9 mouse cellular contexts compared by ENCODE assay signal in the genomic region with DNA sequence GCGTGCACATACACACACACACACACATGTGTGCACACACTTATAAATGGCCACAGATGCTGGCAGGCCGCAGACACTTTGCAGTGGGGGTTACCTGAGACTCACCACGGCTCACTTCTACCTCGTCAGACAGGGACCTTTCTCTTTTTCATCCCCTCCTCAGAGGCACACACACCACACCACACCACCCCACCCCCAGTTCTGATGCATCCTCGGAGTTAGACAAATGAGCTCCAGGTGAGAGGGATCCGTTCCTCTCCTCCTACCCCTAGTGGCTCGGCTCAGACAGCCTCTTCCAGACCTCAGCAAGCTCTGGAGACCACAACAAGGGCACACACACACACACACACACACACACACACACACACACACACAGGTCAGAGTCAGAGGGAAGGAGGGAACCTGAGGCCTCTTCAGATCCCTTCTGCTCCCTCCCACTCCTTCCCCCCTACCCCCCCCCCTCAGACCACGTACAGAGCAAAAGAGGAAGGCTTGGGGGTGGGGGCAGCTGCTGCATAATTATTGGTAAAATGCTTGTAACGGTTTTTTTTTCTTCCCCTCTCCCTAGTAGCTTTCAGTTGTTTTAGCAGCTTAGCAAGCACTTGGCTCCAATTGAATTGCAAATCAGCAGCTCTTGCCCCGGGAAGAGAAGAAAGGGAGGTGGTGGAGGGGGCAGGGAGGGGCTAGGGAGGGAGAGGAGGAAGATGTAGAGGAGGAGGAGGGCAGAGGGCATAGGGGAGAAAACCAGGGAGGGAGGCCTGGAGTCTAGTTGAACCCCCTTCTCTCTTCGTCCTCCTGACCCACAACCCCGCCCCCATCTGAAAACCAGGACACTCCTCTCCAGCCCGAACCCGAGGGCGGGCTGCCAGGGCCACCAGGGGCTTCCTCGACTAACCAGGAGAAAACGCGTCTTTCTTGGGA. TPM values are rescaled to one million over a fixed set of nuclear protein-coding genes. Genes with fewer than 3 reads are reported as not detected.
DNase-seq lines count a peak whose midpoint lies in the region; ATAC-seq lines count a peak whose summit lies in the region.
"Had no signal": no experiment of that assay in that cellular context is flagged by ENCODE, and none has a peak within 500 bp of the region (broad histone marks: within the 10 kb centered on the region; RNA-seq: fewer than 3 reads in every experiment).

No protein-coding gene starts in this region.

- WGBS in heart, embryonic 16.5 days, result 14% methylated on average over 17 of the region's 18 CpGs
- 7% methylated on average over 18 of the region's 18 CpGs for WGBS in hindbrain, embryonic 10.5 days

- no peak; the same call in 1 of the 2 replicates for ATAC-seq in heart, embryonic 16.5 days (replicated peaks; ENCODE audit: extremely low read depth, insufficient read depth, low FRiP score)
- ATAC-seq in megakaryocyte progenitor cell, adult 5-6 weeks (replicated peaks; ENCODE audit: poor library complexity), result peak; percentile 76

- no peak overlapping the region for H3K9ac ChIP-seq in heart, embryonic 16.5 days (ENCODE audit: low read length)

- no peaks in the 10 kb centered on the region for H3K36me3 ChIP-seq in heart, embryonic 16.5 days (ENCODE audit: control insufficient read depth, insufficient read depth)
- H3K36me3 ChIP-seq in hindbrain, embryonic 10.5 days, result no peaks in the 10 kb centered on the region

- DNase-seq in heart, adult 9 months (ENCODE audit: low spot score in 2 of 2), result no peak
- DNase-seq in cerebellum, adult 18-20 months, result peak; percentile 76
- peak; percentile 85 for DNase-seq in hindbrain, embryonic 10.5 days (ENCODE audit: low spot score)
- peak; percentile 27 for DNase-seq in yolk sac, embryonic 10.5 days (ENCODE audit: low spot score)
- no peak for DNase-seq in ovary, adult 18-20 months (ENCODE audit: low spot score)
- no peak for DNase-seq in adrenal gland, postnatal 4 days (ENCODE audit: low spot score in 2 of 2)

- H3K4me3 ChIP-seq in heart, embryonic 16.5 days (ENCODE audit: low read length), result 0 out of 2 replicates have a peak overlapping the region, but pooled peaks have one; percentile 1
- H3K4me3 ChIP-seq in hindbrain, embryonic 10.5 days, result peak overlapping the region; percentile 33

- peaks cover 5% of the 10 kb centered on the region for H3K4me1 ChIP-seq in heart, embryonic 16.5 days (ENCODE audit: control insufficient read depth, insufficient read depth, low read length)
- peaks cover 90% of the 10 kb centered on the region for H3K4me1 ChIP-seq in hindbrain, embryonic 10.5 days (replicated peaks)

- H3K27me3 ChIP-seq in heart, embryonic 16.5 days (ENCODE audit: control insufficient read depth, insufficient read depth, low read length), result peaks cover 62% of the 10 kb centered on the region
- H3K27me3 ChIP-seq in hindbrain, embryonic 10.5 days (ENCODE audit: insufficient read depth, poor library complexity, severe bottlenecking), result peaks cover 38% of the 10 kb centered on the region

- peak overlapping the region; percentile 30; the same call in 1 of the 2 replicates for H3K4me2 ChIP-seq in heart, embryonic 16.5 days (ENCODE audit: low read depth, low read length)

- peak overlapping the region; percentile 27; the same call in 1 of the 2 replicates for H3K27ac ChIP-seq in heart, embryonic 16.5 days (ENCODE audit: low read length)
- peak overlapping the region; percentile 91 for H3K27ac ChIP-seq in hindbrain, embryonic 10.5 days
- H3K27ac ChIP-seq: macrophage had no signal

- no peaks in the 10 kb centered on the region for H3K9me3 ChIP-seq in heart, embryonic 16.5 days (replicated peaks; ENCODE audit: control insufficient read depth, low read length)
- no peaks in the 10 kb centered on the region for H3K9me3 ChIP-seq in hindbrain, embryonic 10.5 days

RNA-seq across cellular contexts. Expression of gene Grm4, which starts 19.6 kb away (rescaled TPM):
- 0.25 and 0.30 TPM in 2 replicates for polyA plus RNA-seq in heart, embryonic 16.5 days (2015; fragmentation: Nextera tagmentation; extraction: Ambion mirVana)
- 2.2 and 4.2 TPM in 2 replicates for polyA plus RNA-seq in hindbrain, embryonic 10.5 days (2016; fragmentation: Nextera tagmentation; extraction: Ambion mirVana)
- total RNA-seq in megakaryocyte progenitor cell, adult 5-6 weeks (2015), result not detected in 2 replicates
- total RNA-seq in megakaryocyte progenitor cell, adult 5-6 weeks (2017), result not detected in 2 replicates
- 1 to 10 TPM; 1.5 to 6.2 TPM for total RNA-seq in adrenal gland, postnatal 4 days (2021)
- polyA plus RNA-seq: macrophage had no signal

RNA-seq across cellular contexts. Expression of gene Hmga1, which starts 54.7 kb away (rescaled TPM):
- 135 and 186 TPM in 2 replicates for polyA plus RNA-seq in heart, embryonic 16.5 days (2015; fragmentation: Nextera tagmentation; extraction: Ambion mirVana)
- polyA plus RNA-seq in hindbrain, embryonic 10.5 days (2016; fragmentation: Nextera tagmentation; extraction: Ambion mirVana), result 541 and 748 TPM in 2 replicates
- 405 and 414 TPM in 2 replicates for total RNA-seq in megakaryocyte progenitor cell, adult 5-6 weeks (2015)
- total RNA-seq in megakaryocyte progenitor cell, adult 5-6 weeks (2017), result 220 and 239 TPM in 2 replicates
- 10 to 100 TPM; 41.6 to 44.9 TPM for total RNA-seq in adrenal gland, postnatal 4 days (2021)

Comparison
In these comparisons a context has a peak if more than half of its experiments do, and no peak if none do; other contexts are left out.
1. DNase-seq: peak in cerebellum, adult 18-20 months (2 of 2), hindbrain, embryonic 10.5 days (single experiment) and yolk sac, embryonic 10.5 days (single experiment); none in heart, adult 9 months (0 of 2), ovary, adult 18-20 months (single experiment) and adrenal gland, postnatal 4 days (0 of 2).
2. RNA of gene Hmga1, which starts 54.7 kb away (total RNA-seq): 220 to 414 TPM in megakaryocyte progenitor cell, adult 5-6 weeks; 41.6 to 44.9 TPM in adrenal gland, postnatal 4 days; every median in the first group is over 4 times any median in the second.